Mouse (Mus musculus) limb, embryonic 12.5 days (tissue): ENCODE results near the gene Adamtsl1. TPM values are rescaled to one million over a fixed set of nuclear protein-coding genes. Genes with fewer than 3 reads are reported as not detected.

Experiments used
- ATAC-seq: fragments of 200-750 bp; cut with Nextera tagmentation; 2 replicates; pipeline ENCODE4 v1.8.0; 2017; ENCODE audit warnings: low read depth, moderate TSS enrichment; ENCODE audit not compliant: insufficient number of reproducible peaks, insufficient read depth, low FRiP score, low TSS enrichment
- H3K27ac ChIP-seq: fragments of 300-500 bp; sonication (generic); 2 replicates; pipeline ENCODE4 v1.5.1; 2016; ENCODE audit warnings: mild to moderate bottlenecking, moderate library complexity
- H3K27me3 ChIP-seq: fragments of 300-500 bp; sonication (generic); 2 replicates; pipeline ENCODE4 v1.6.1; 2016; ENCODE audit warnings: mild to moderate bottlenecking, moderate library complexity
- H3K36me3 ChIP-seq: fragments of 300-500 bp; sonication (generic); 2 replicates; pipeline ENCODE4 v1.6.1; 2016; ENCODE audit warnings: mild to moderate bottlenecking, moderate library complexity
- H3K4me1 ChIP-seq: fragments of 300-500 bp; sonication (generic); replicated peaks from 2 replicates; pipeline ENCODE4 v1.6.1; 2016
- H3K4me2 ChIP-seq: fragments of 300-500 bp; sonication (generic); 2 replicates; pipeline ENCODE4 v1.6.1; 2016; ENCODE audit warnings: mild to moderate bottlenecking, moderate library complexity
- H3K4me3 ChIP-seq: fragments of 300-500 bp; sonication (generic); replicated peaks from 2 replicates; pipeline ENCODE4 v1.5.1; 2016; ENCODE audit warnings: mild to moderate bottlenecking
- H3K9ac ChIP-seq: fragments of 300-500 bp; sonication (generic); replicated peaks from 2 replicates; pipeline ENCODE4 v1.6.1; 2016; ENCODE audit warnings: mild to moderate bottlenecking, moderate library complexity
- H3K9me3 ChIP-seq: fragments of 300-500 bp; sonication (generic); 2 replicates; pipeline ENCODE4 v1.6.1; 2016; ENCODE audit warnings: mild to moderate bottlenecking, moderate library complexity
- WGBS: fragments of 180-500 bp; shearing (Covaris S2); methylation state at CpG from one replicate; pipeline ENCODE4 v1.1.7; 2016; 5-methylcytosine and 5-hydroxymethylcytosine counted together
- polyA plus RNA-seq: library from polyadenylated mRNA; unstranded; fragments of >200 nt; fragmentation: Nextera tagmentation; extraction: Ambion mirVana; gene quantifications from 2 replicates; pipeline ENCODE4 v1.2.1, GENCODE M21; 2016

Gene Adamtsl1
- polyA plus RNA-seq, 1 experiment from 2014 or later, result 29.2 TPM

DNA sequence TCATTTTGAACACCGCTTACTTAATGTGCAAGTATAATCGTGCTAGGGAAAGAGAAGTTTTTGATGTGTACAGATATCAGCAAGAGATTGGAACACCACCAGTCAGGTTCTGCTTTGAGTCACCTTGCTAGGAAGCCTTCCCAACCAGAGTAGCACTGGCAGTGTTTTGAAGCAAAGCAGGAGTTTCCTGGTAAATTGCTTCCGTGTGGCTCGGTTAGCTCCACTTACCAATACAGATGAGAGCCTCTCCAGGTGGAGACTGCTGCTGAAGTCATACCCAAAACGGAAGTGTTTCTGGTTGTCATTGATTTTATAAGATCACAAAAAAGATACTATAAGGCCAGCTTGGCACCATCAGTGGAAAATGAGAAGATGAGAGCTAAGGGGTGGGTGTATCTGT is 845.4 kb downstream of the Adamtsl1 start:
- ATAC-seq, result no peak
- WGBS, result 76% methylated on average over 5 of the region's 5 CpGs
- no peak overlapping the region for H3K9ac ChIP-seq
- H3K4me3 ChIP-seq, result no peak overlapping the region
- H3K9me3 ChIP-seq, result no peaks in the 10 kb centered on the region
- no peak overlapping the region for H3K4me2 ChIP-seq
- peaks cover 11% of the 10 kb centered on the region for H3K4me1 ChIP-seq
- H3K27ac ChIP-seq, result peak overlapping the region; percentile 29; the same call in 1 of the 2 replicates
- H3K36me3 ChIP-seq, result no peaks in the 10 kb centered on the region
- H3K27me3 ChIP-seq, result no peaks in the 10 kb centered on the region

DNA sequence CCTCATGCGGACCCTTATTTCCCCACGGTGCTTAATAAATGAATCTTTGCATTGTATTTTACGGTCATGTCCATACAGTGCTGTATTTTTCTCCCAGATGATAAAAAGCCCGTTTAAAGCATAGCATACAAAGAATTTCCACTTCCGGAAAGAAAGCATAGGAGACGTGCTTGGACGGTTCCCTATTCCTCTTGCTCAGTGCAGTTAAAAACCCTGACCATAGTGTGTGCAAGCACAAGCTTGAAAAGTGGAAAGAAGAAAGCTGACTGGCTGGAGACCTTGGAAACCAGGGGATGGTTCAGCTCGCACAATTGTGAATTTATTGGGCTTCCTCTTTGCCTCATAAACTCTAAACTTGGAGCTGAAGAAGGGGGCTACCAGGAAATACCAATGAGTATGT is 855.1 kb downstream of the Adamtsl1 start:
- Histone ChIP-seq H3K4me3 (no peak overlapping the region), H3K27me3 (no peaks in the 10 kb centered on the region), H3K9ac (no peak overlapping the region), H3K27ac (peak overlapping the region; percentile 70; the same call in 1 of the 2 replicates), H3K9me3 (no peaks in the 10 kb centered on the region), H3K4me2 (no peak overlapping the region), H3K4me1 (peaks cover 46% of the 10 kb centered on the region), H3K36me3 (no peaks in the 10 kb centered on the region)
- peak; percentile 59; the same call in 1 of the 2 replicates for ATAC-seq
- 43% methylated on average over 8 of the region's 8 CpGs for WGBS

DNA sequence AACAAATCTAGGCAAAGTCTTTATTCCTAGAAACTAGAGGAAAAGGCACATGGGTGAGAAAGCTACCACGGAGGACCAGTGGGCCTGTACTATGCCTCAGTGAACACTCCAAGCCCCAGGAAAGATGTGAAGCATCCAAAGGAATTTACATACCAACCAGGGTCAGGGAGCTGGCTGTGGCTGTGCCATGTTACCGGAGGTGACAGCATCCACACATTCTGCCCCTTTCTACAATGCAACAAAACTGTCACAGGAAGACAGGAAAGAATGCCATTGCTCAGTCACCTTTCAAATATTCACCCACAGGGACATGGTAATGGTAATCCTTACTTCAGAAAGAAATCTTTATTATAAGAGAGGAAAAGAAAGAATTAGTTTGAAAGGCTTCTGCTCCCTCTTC is 859.2 kb downstream of the Adamtsl1 start:
- no peak overlapping the region for H3K4me2 ChIP-seq
- H3K27ac ChIP-seq, result no peak overlapping the region
- peaks cover 25% of the 10 kb centered on the region for H3K4me1 ChIP-seq
- WGBS, result 74% methylated on average over 2 of the region's 2 CpGs
- no peaks in the 10 kb centered on the region for H3K27me3 ChIP-seq
- no peaks in the 10 kb centered on the region for H3K9me3 ChIP-seq
- H3K36me3 ChIP-seq, result no peaks in the 10 kb centered on the region
- H3K9ac ChIP-seq, result no peak overlapping the region
- no peak overlapping the region for H3K4me3 ChIP-seq
- no peak for ATAC-seq

DNA sequence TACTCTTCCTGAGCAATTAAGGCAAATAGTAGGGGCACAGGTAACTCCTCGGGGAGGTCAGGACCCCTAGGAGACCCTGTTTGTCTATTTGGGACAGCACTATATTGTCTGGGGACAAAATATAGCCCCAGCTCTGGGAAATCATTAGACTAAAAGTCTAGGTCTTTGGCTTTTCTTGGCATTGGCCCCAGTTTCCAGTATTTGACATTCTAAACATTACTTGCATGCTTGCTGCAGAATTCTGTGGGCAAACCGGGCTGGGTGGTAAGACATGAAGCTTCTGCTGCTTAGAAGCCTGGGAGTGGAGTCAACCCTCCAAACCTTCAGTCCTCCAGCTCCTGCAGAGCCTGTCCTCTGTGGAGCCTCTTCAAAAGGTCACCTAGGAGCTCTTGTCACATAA is 869.2 kb downstream of the Adamtsl1 start:
- H3K4me1 ChIP-seq, result peaks cover 20% of the 10 kb centered on the region
- no peak overlapping the region for H3K4me3 ChIP-seq
- H3K27ac ChIP-seq, result no peak overlapping the region
- no peak for ATAC-seq
- H3K27me3 ChIP-seq, result no peaks in the 10 kb centered on the region
- H3K4me2 ChIP-seq, result no peak overlapping the region
- H3K9me3 ChIP-seq, result no peaks in the 10 kb centered on the region
- no peak overlapping the region for H3K9ac ChIP-seq
- WGBS, result 78% methylated on average over 2 of the region's 2 CpGs
- peaks cover 7% of the 10 kb centered on the region; the same call in 1 of the 2 replicates for H3K36me3 ChIP-seq

DNA sequence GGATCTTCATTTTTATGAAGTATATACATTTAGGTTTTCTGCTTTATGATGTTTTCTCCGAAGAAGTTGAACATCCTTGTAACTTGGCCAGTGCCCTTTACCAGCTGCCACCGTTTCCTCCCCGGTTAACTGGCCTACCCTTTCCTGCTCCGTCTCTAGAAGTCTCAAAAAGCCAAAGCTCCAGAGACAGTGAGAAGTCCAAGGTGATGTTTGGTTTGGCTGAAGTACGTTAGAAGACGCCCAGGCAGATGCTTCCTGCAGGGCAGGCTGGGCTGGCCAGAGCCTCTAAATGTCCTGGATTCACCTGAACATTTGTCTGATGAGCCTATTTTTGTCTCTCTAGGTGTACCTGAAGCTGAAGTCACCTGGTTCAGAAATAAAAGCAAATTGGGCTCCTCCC is 871.1 kb downstream of the Adamtsl1 start:
- Histone ChIP-seq H3K27me3 (no peaks in the 10 kb centered on the region), H3K9ac (no peak overlapping the region), H3K9me3 (no peaks in the 10 kb centered on the region), H3K36me3 (peaks cover 7% of the 10 kb centered on the region; the same call in 1 of the 2 replicates), H3K4me1 (peaks cover 18% of the 10 kb centered on the region), H3K27ac (no peak overlapping the region), H3K4me2 (no peak overlapping the region), H3K4me3 (no peak overlapping the region)
- no peak for ATAC-seq
- 93% methylated on average over 6 of the region's 6 CpGs for WGBS

DNA sequence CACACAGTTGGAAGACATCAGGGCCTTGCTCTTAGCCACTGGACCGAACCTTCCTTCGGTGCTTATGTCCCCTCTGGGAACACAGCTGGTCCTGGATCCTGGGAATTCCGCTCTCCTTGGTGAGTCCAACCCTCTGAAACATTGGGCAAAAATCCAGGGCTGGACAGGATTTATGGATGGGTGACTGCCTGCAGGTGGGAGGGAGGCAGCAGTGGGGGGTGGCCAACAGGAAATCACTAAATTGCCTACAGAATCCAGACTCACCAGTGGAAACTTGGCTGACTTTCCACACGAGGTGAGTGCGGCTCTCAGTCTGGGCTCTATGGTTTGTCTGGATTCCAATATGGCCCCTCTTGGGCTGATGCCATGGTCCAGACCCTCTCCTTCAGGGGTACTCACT is 874.5 kb downstream of the Adamtsl1 start:
- no peaks in the 10 kb centered on the region for H3K27me3 ChIP-seq
- no peak overlapping the region for H3K4me2 ChIP-seq
- WGBS, result 52% methylated on average over 5 of the region's 5 CpGs
- H3K36me3 ChIP-seq, result peaks cover 4% of the 10 kb centered on the region; the same call in 1 of the 2 replicates
- H3K27ac ChIP-seq, result peak overlapping the region; percentile 60
- no peak overlapping the region for H3K4me3 ChIP-seq
- no peak overlapping the region for H3K9ac ChIP-seq
- H3K4me1 ChIP-seq, result peaks cover 21% of the 10 kb centered on the region
- ATAC-seq, result peak; percentile 71; the same call in 1 of the 2 replicates
- H3K9me3 ChIP-seq, result no peaks in the 10 kb centered on the region

DNA sequence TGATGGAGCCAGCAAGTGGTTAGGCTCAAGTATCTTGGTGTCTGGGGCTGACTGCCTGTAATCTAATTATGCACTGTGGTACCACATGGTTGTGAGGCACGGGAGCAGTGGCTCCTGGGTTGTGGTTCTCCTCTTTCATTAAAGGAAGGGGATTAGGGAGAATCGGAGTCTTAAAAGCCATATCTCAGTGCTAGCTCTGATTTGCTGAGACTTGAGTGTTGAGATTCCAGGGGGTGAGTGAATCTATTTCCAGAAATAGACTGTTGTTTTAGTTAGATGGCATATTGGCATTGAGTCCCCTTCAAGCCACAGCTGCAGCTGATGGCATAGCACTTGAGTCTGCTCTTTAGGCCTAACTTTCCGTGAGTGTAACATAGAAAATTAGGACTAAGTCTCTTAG is 877.2 kb downstream of the Adamtsl1 start:
- no peak overlapping the region for H3K27ac ChIP-seq
- no peak for ATAC-seq
- 60% methylated on average over 3 of the region's 3 CpGs for WGBS
- no peak overlapping the region for H3K9ac ChIP-seq
- peaks cover 45% of the 10 kb centered on the region for H3K4me1 ChIP-seq
- no peaks in the 10 kb centered on the region for H3K36me3 ChIP-seq
- H3K27me3 ChIP-seq, result no peaks in the 10 kb centered on the region
- no peaks in the 10 kb centered on the region for H3K9me3 ChIP-seq
- H3K4me2 ChIP-seq, result no peak overlapping the region
- H3K4me3 ChIP-seq, result no peak overlapping the region

DNA sequence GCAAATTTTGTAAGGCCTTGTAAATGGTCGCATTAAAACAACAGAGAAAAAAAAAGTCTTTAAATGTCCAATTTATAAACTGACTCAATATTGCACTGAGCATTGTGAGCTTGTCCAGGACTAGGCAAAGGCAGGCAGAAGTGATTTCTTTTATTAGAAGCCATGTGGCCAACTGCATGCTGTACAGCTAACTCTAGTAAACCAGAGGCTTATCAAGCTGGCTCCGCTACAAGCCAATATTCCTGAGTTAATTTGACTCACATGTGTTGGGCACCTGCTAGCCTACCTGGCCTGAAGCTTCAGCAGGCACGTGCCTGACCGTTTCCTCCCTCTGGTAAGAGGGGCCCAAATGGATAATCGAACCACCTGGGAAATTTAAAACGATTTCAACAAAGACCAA is 881.7 kb downstream of the Adamtsl1 start:
- H3K27ac ChIP-seq, result peak overlapping the region; percentile 79
- H3K9ac ChIP-seq, result no peak overlapping the region
- H3K4me2 ChIP-seq, result no peak overlapping the region
- no peaks in the 10 kb centered on the region for H3K9me3 ChIP-seq
- peak; percentile 90 for ATAC-seq
- H3K27me3 ChIP-seq, result no peaks in the 10 kb centered on the region
- no peak overlapping the region for H3K4me3 ChIP-seq
- WGBS, result 31% methylated on average over 6 of the region's 6 CpGs
- H3K36me3 ChIP-seq, result no peaks in the 10 kb centered on the region
- H3K4me1 ChIP-seq, result peaks cover 42% of the 10 kb centered on the region

DNA sequence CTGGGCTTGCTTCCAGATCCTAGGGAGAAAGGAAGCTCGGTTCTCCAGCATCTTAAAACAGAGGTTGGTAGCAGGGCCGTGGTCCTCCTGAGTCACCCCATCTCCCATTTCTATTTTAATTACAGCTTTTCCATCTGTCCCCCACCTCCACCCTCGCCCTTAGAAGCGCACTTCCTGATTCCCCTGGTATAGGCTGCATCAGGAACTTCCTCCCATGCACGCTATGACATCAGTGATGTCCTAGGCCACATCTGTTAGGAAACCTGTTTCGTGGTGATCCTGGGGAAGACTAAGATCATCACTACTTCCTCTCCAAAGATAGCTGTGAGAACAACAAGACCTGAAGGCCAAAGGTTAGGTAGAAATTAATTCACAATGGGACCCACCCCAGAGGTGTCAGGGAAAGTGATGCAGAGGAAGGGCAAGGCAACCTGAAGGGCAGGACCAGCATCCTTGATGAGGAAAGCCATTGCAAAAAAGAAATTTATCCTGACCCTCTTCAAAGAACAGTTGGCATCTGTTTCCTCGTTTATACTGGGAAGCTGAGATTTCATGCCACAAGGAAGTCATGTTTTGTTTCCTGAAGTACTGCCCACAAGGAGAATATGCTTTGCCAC is 882.8 kb downstream of the Adamtsl1 start:
- Histone ChIP-seq H3K27ac (no peak overlapping the region), H3K4me2 (no peak overlapping the region), H3K27me3 (no peaks in the 10 kb centered on the region), H3K4me3 (no peak overlapping the region), H3K36me3 (no peaks in the 10 kb centered on the region), H3K9me3 (no peaks in the 10 kb centered on the region), H3K4me1 (peaks cover 42% of the 10 kb centered on the region), H3K9ac (no peak overlapping the region)
- WGBS, result 80% methylated on average over 7 of the region's 7 CpGs
- ATAC-seq, result no peak

DNA sequence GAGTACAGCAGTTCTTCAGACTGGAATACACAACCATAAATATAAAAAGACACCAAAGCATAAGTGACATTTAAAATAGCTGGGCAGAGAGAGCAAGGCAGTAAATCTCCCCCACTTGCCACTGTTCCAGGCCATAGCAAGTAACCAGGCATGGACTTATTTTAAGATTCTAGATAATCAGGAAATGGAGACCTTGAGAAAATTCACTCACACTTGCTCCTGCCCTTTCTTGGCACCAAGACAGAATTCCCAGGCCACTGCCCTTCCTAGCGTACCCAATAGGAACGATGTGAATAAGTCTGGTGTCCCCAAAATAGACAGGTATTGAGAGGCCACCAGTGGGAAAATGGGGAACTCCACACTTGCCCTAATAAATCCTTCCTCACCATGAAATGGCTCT is 883.5 kb downstream of the Adamtsl1 start:
- Histone ChIP-seq H3K27me3 (no peaks in the 10 kb centered on the region), H3K4me2 (no peak overlapping the region), H3K9ac (no peak overlapping the region), H3K9me3 (no peaks in the 10 kb centered on the region), H3K27ac (no peak overlapping the region), H3K4me1 (peaks cover 42% of the 10 kb centered on the region), H3K36me3 (no peaks in the 10 kb centered on the region), H3K4me3 (no peak overlapping the region)
- 63% methylated on average over 2 of the region's 2 CpGs for WGBS
- no peak for ATAC-seq

DNA sequence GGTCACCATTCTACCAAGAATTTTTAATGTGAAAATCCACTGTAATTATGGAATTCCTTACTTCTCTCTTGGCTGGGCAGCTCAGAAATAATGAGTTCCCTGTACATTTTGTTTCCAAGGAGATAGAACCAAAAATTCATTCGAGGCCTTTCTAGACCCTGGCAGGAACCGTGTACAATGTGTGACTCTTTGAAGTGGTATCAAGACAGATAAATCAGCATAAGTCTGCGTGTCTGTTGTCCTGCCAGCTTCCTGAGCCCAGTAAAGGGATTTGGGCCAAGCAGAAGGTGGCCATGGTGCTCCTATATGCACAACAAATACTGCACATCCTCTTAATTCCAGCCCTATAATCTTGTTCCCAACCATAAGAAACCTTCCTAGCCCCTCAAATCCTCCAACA is 887.1 kb downstream of the Adamtsl1 start:
- ATAC-seq, result no peak
- WGBS, result 59% methylated on average over 3 of the region's 3 CpGs
- Histone ChIP-seq H3K36me3 (no peaks in the 10 kb centered on the region), H3K27me3 (no peaks in the 10 kb centered on the region), H3K27ac (no peak overlapping the region), H3K4me2 (no peak overlapping the region), H3K4me1 (peaks cover 17% of the 10 kb centered on the region), H3K9me3 (no peaks in the 10 kb centered on the region), H3K4me3 (no peak overlapping the region), H3K9ac (no peak overlapping the region)
